Mouse (Mus musculus) cerebellum, adult 2 months (tissue): ENCODE measurements around the gene Fbxl22.

Source experiments
- CTCF ChIP-seq: fragments of 200-500 bp; IDR thresholded peaks from 2 replicates; pipeline ENCODE4 v1.5.1; 2011; ENCODE audit warnings: low read depth, mild to moderate bottlenecking, control low read depth, low read length, moderate library complexity, borderline replicate concordance; ENCODE audit not compliant: insufficient read depth
- POLR2A ChIP-seq: fragments of 200-500 bp; IDR thresholded peaks from 2 replicates; pipeline ENCODE4 v1.6.1; 2011; ENCODE audit warnings: low read length, control low read depth, borderline replicate concordance; ENCODE audit not compliant: insufficient read depth

GRCm38 (mm10) chr9:66562215-66562614, 47.8 kb upstream of the Fbxl22 start:
- no peak for TF ChIP-seq CTCF
- no peak for TF ChIP-seq POLR2A
